Mouse (Mus musculus) intestine, embryonic 16.5 days (tissue): Measurements from ENCODE around the gene Rab30. TPM values are rescaled to one million over a fixed set of nuclear protein-coding genes. Genes with fewer than 3 reads are reported as not detected.
"Not testable (repeated sequence)": the region's sequence is repeated elsewhere in the genome, so short reads cannot be mapped to it uniquely, and the experiment has no call there.

Experiments used
- ATAC-seq: fragments of 200-750 bp; cut with Nextera tagmentation; 2 replicates; pipeline ENCODE4 v1.8.0; 2017; ENCODE audit warnings: moderate TSS enrichment, moderate library complexity
- H3K27ac ChIP-seq: fragments of 300-500 bp; sonication (generic); 2 replicates; pipeline ENCODE4 v1.5.1; 2014; ENCODE audit warnings: mild to moderate bottlenecking, low read length
- H3K27me3 ChIP-seq: fragments of 300-500 bp; sonication (generic); replicated peaks from 2 replicates; pipeline ENCODE4 v1.6.1; 2014; ENCODE audit warnings: low read length, control low read depth, mixed read lengths; ENCODE audit not compliant: control insufficient read depth, insufficient read depth
- H3K36me3 ChIP-seq: fragments of 300-500 bp; sonication (generic); 2 replicates; pipeline ENCODE4 v1.6.1; 2014; ENCODE audit warnings: low read length, control low read depth; ENCODE audit not compliant: control insufficient read depth, insufficient read depth
- H3K4me1 ChIP-seq: fragments of 300-500 bp; sonication (generic); 2 replicates; pipeline ENCODE4 v1.6.1; 2014; ENCODE audit warnings: low read length, control low read depth, mixed read lengths; ENCODE audit not compliant: control insufficient read depth, insufficient read depth
- H3K4me2 ChIP-seq: fragments of 300-500 bp; sonication (generic); 2 replicates; pipeline ENCODE4 v1.6.1; 2014; ENCODE audit warnings: low read depth, low read length, control low read depth
- H3K4me3 ChIP-seq: fragments of 300-500 bp; sonication (generic); 2 replicates; pipeline ENCODE4 v1.5.1; 2014; ENCODE audit warnings: mild to moderate bottlenecking, low read length
- H3K9ac ChIP-seq: fragments of 300-500 bp; sonication (generic); 2 replicates; pipeline ENCODE4 v1.6.1; 2014; ENCODE audit warnings: low read depth, low read length
- H3K9me3 ChIP-seq: fragments of 300-500 bp; sonication (generic); 2 replicates; pipeline ENCODE4 v1.6.1; 2016; ENCODE audit warnings: low read length, control low read depth; ENCODE audit not compliant: control insufficient read depth
- WGBS: fragments of 180-500 bp; shearing (Covaris S2); extraction: QIAGEN DNeasy Blood & Tissue Kit; methylation state at CpG from one replicate; pipeline ENCODE4 v1.1.7; 2014; 5-methylcytosine and 5-hydroxymethylcytosine counted together
- polyA plus RNA-seq: library from polyadenylated mRNA; unstranded; fragments of >200 nt; fragmentation: Nextera tagmentation; extraction: Ambion mirVana; gene quantifications from 2 replicates; pipeline ENCODE4 v1.2.1, GENCODE M21; 2015

Rab30 gene
- polyA plus RNA-seq, 1 experiment from 2014 or later = 30.3 TPM

GRCm38 (mm10) chr7:92765426-92765825 lies 24.0 kb downstream of the Rab30 start:
- no peaks in the 10 kb centered on the region for H3K36me3 ChIP-seq
- H3K4me1 ChIP-seq = peaks cover 3% of the 10 kb centered on the region; the same call in 1 of the 2 replicates
- no peak overlapping the region for H3K4me2 ChIP-seq
- WGBS = 48% methylated on average over 9 of the region's 9 CpGs
- H3K9ac ChIP-seq = no peak overlapping the region
- no peaks in the 10 kb centered on the region for H3K27me3 ChIP-seq
- H3K27ac ChIP-seq = no peak overlapping the region
- no peaks in the 10 kb centered on the region for H3K9me3 ChIP-seq
- H3K4me3 ChIP-seq = no peak overlapping the region
- ATAC-seq = no peak; the same call in 1 of the 2 replicates

GRCm38 (mm10) chr7:92766096-92767090 lies 25.0 kb downstream of the Rab30 start:
- no peak for ATAC-seq

GRCm38 (mm10) chr7:92768116-92768515 lies 26.7 kb downstream of the Rab30 start:
- not testable (repeated sequence) for H3K9ac ChIP-seq, H3K4me3 ChIP-seq, H3K27me3 ChIP-seq, ATAC-seq, H3K27ac ChIP-seq, H3K4me1 ChIP-seq, H3K4me2 ChIP-seq, H3K36me3 ChIP-seq, H3K9me3 ChIP-seq
- 89% methylated on average over 12 of the region's 12 CpGs for WGBS

More at GRCm38 (mm10) chr7:92766096-92767090, 25.0 kb downstream of the Rab30 start:
- no peak overlapping the region for H3K4me3 ChIP-seq
- H3K9ac ChIP-seq = no peak overlapping the region
- H3K36me3 ChIP-seq = no peaks in the 10 kb centered on the region
- WGBS = 50% methylated on average over 9 of the region's 9 CpGs
- H3K9me3 ChIP-seq = no peaks in the 10 kb centered on the region
- H3K27ac ChIP-seq = no peak overlapping the region
- H3K4me1 ChIP-seq = peaks cover 3% of the 10 kb centered on the region; the same call in 1 of the 2 replicates
- H3K4me2 ChIP-seq = no peak overlapping the region
- no peaks in the 10 kb centered on the region for H3K27me3 ChIP-seq

- Histone ChIP-seq H3K9ac (no peak overlapping the region), H3K4me1 (peaks cover 3% of the 10 kb centered on the region; the same call in 1 of the 2 replicates), H3K36me3 (no peaks in the 10 kb centered on the region), H3K4me3 (no peak overlapping the region), H3K9me3 (no peaks in the 10 kb centered on the region), H3K4me2 (no peak overlapping the region), H3K27me3 (no peaks in the 10 kb centered on the region), H3K27ac (no peak overlapping the region)
- ATAC-seq = no peak
- 53% methylated on average over 7 of the region's 7 CpGs for WGBS
Measured at GRCm38 (mm10) chr7:92768859-92769258, 27.5 kb downstream of the Rab30 start.

GRCm38 (mm10) chr7:92773006-92773405 lies 31.6 kb downstream of the Rab30 start:
- no peak overlapping the region for H3K9ac ChIP-seq
- H3K27me3 ChIP-seq = no peaks in the 10 kb centered on the region
- H3K9me3 ChIP-seq = no peaks in the 10 kb centered on the region
- H3K4me2 ChIP-seq = no peak overlapping the region
- H3K4me1 ChIP-seq = peaks cover 10% of the 10 kb centered on the region; the same call in 1 of the 2 replicates
- ATAC-seq = no peak
- WGBS = 83% methylated on average over 3 of the region's 3 CpGs
- no peaks in the 10 kb centered on the region for H3K36me3 ChIP-seq
- no peak overlapping the region for H3K4me3 ChIP-seq
- no peak overlapping the region for H3K27ac ChIP-seq

- Histone ChIP-seq H3K27me3 (no peaks in the 10 kb centered on the region), H3K9me3 (no peaks in the 10 kb centered on the region), H3K4me2 (no peak overlapping the region), H3K4me1 (peaks cover 8% of the 10 kb centered on the region; the same call in 1 of the 2 replicates), H3K36me3 (no peaks in the 10 kb centered on the region), H3K27ac (no peak overlapping the region), H3K4me3 (no peak overlapping the region), H3K9ac (no peak overlapping the region)
- ATAC-seq = no peak
- WGBS = 89% methylated on average over 3 of the region's 3 CpGs
Measured at GRCm38 (mm10) chr7:92773596-92773995, 32.2 kb downstream of the Rab30 start.

GRCm38 (mm10) chr7:92774741-92775140 lies 33.3 kb downstream of the Rab30 start:
- Histone ChIP-seq H3K4me1 (peaks cover 7% of the 10 kb centered on the region; the same call in 1 of the 2 replicates), H3K27ac (no peak overlapping the region), H3K4me2 (no peak overlapping the region), H3K9me3 (no peaks in the 10 kb centered on the region), H3K9ac (no peak overlapping the region), H3K27me3 (no peaks in the 10 kb centered on the region), H3K36me3 (no peaks in the 10 kb centered on the region), H3K4me3 (no peak overlapping the region)
- WGBS = 82% methylated on average over 5 of the region's 5 CpGs
- ATAC-seq = no peak

GRCm38 (mm10) chr7:92775703-92776102 lies 34.3 kb downstream of the Rab30 start:
- 44% methylated on average over 2 of the region's 2 CpGs for WGBS
- H3K9ac ChIP-seq = no peak overlapping the region
- H3K36me3 ChIP-seq = no peaks in the 10 kb centered on the region
- H3K27me3 ChIP-seq = no peaks in the 10 kb centered on the region
- H3K4me1 ChIP-seq = peaks cover 7% of the 10 kb centered on the region; the same call in 1 of the 2 replicates
- H3K4me2 ChIP-seq = no peak overlapping the region
- no peaks in the 10 kb centered on the region for H3K9me3 ChIP-seq
- no peak overlapping the region for H3K27ac ChIP-seq
- no peak overlapping the region for H3K4me3 ChIP-seq
- peak; percentile 17 for ATAC-seq

GRCm38 (mm10) chr7:92776647-92777046 lies 35.2 kb downstream of the Rab30 start:
- ATAC-seq = no peak
- peak overlapping the region; percentile 71 for H3K27ac ChIP-seq
- 54% methylated on average over 4 of the region's 4 CpGs for WGBS
- no peaks in the 10 kb centered on the region for H3K27me3 ChIP-seq
- H3K9me3 ChIP-seq = no peaks in the 10 kb centered on the region
- H3K4me1 ChIP-seq = peaks cover 7% of the 10 kb centered on the region; the same call in 1 of the 2 replicates
- no peak overlapping the region; the same call in 1 of the 2 replicates for H3K4me2 ChIP-seq
- H3K4me3 ChIP-seq = no peak overlapping the region
- no peaks in the 10 kb centered on the region for H3K36me3 ChIP-seq
- H3K9ac ChIP-seq = no peak overlapping the region
